Mouse (Mus musculus) bone marrow macrophage, adult 2 months (primary cell): Measurements from ENCODE around the gene Vmn2r7. TPM values are rescaled to one million over a fixed set of nuclear protein-coding genes. Genes with fewer than 3 reads are reported as not detected.
"Not testable (repeated sequence)": the region's sequence is repeated elsewhere in the genome, so short reads cannot be mapped to it uniquely, and the experiment has no call there.

Experiments
- H3K27ac ChIP-seq: 2 replicates; pipeline ENCODE4 v1.5.1; 2012; ENCODE audit warnings: low read depth, low read length; ENCODE audit not compliant: insufficient read depth
- H3K4me1 ChIP-seq: 2 replicates; pipeline ENCODE4 v1.6.1; 2012; ENCODE audit warnings: low read length; ENCODE audit not compliant: control insufficient read depth, insufficient read depth
- H3K4me3 ChIP-seq: 2 replicates; pipeline ENCODE4 v1.5.1; 2012; ENCODE audit warnings: mild to moderate bottlenecking, low read length, moderate library complexity; ENCODE audit not compliant: insufficient read depth
- CTCF ChIP-seq: IDR thresholded peaks from 2 replicates; pipeline ENCODE4 v1.5.1; 2012; ENCODE audit warnings: low read depth, mild to moderate bottlenecking, low read length, moderate library complexity
- POLR2A ChIP-seq: IDR thresholded peaks from 2 replicates; pipeline ENCODE4 v1.6.1; 2012; ENCODE audit warnings: mild to moderate bottlenecking, low read depth, low read length, borderline replicate concordance
- polyA plus RNA-seq: library from polyadenylated mRNA; stranded (reverse); fragments of >200 nt; gene quantifications from 2 replicates; pipeline ENCODE4 v1.2.4, GENCODE M21; 2012; ENCODE audit not compliant: missing spikeins, insufficient read depth, insufficient read length

Vmn2r7 gene
- polyA plus RNA-seq: not detected in 2 replicates

- not testable (repeated sequence) for H3K27ac ChIP-seq, H3K4me3 ChIP-seq, H3K4me1 ChIP-seq
These were observed at the start of gene Vmn2r7 for GRCm38 (mm10) chr3:64844665-64845064. Gene Vmn2r7 (minus strand): TSS chr3:64844765.

GRCm38 (mm10) chr3:64889725-64890124 lies 45.2 kb upstream of the Vmn2r7 start:
- no peak for TF ChIP-seq POLR2A
- no peak for TF ChIP-seq CTCF
- Histone ChIP-seq H3K27ac (no peak overlapping the region), H3K4me1 (no peaks in the 10 kb centered on the region), H3K4me3 (no peak overlapping the region)

GRCm38 (mm10) chr3:64878199-64878977 lies 33.8 kb upstream of the Vmn2r7 start:
- no peak for TF ChIP-seq POLR2A
- no peak for TF ChIP-seq CTCF
- H3K27ac ChIP-seq: no peak overlapping the region
- no peaks in the 10 kb centered on the region for H3K4me1 ChIP-seq
- H3K4me3 ChIP-seq: no peak overlapping the region

- TF ChIP-seq POLR2A: no peak
- no peak for TF ChIP-seq CTCF
- H3K4me3 ChIP-seq: no peak overlapping the region
- H3K4me1 ChIP-seq: no peaks in the 10 kb centered on the region
These were observed 32.1 kb upstream of the Vmn2r7 start for GRCm38 (mm10) chr3:64876669-64877068.

GRCm38 (mm10) chr3:64842881-64843280 lies 1.7 kb downstream of the Vmn2r7 start:
- TF ChIP-seq CTCF (no peak), POLR2A (no peak)
- H3K27ac ChIP-seq: no peak overlapping the region
- no peak overlapping the region for H3K4me3 ChIP-seq
- H3K4me1 ChIP-seq: no peaks in the 10 kb centered on the region

More at GRCm38 (mm10) chr3:64876669-64877068, 32.1 kb upstream of the Vmn2r7 start:
- H3K27ac ChIP-seq: no peak overlapping the region

- Histone ChIP-seq H3K4me1 (no peaks in the 10 kb centered on the region), H3K27ac (no peak overlapping the region), H3K4me3 (no peak overlapping the region)
- TF ChIP-seq CTCF (no peak), POLR2A (no peak)
These were observed 2.3 kb downstream of the Vmn2r7 start for GRCm38 (mm10) chr3:64842299-64842698.

- Histone ChIP-seq H3K4me1 (no peaks in the 10 kb centered on the region), H3K4me3 (no peak overlapping the region), H3K27ac (no peak overlapping the region)
- no peak for TF ChIP-seq POLR2A
- no peak for TF ChIP-seq CTCF
These were observed 13.4 kb downstream of the Vmn2r7 start for GRCm38 (mm10) chr3:64831134-64831533.

- no peak overlapping the region for H3K4me3 ChIP-seq
- H3K27ac ChIP-seq: no peak overlapping the region
- H3K4me1 ChIP-seq: no peaks in the 10 kb centered on the region
- no peak for TF ChIP-seq CTCF
- TF ChIP-seq POLR2A: no peak
These were observed 53.3 kb downstream of the Vmn2r7 start for GRCm38 (mm10) chr3:64791245-64791591.

GRCm38 (mm10) chr3:64790509-64791244 lies 53.9 kb downstream of the Vmn2r7 start:
- H3K27ac ChIP-seq: no peak overlapping the region
- TF ChIP-seq POLR2A (no peak), CTCF (no peak)
- H3K4me3 ChIP-seq: no peak overlapping the region
- H3K4me1 ChIP-seq: no peaks in the 10 kb centered on the region

GRCm38 (mm10) chr3:64782901-64783300 lies 61.7 kb downstream of the Vmn2r7 start:
- Histone ChIP-seq H3K4me3 (no peak overlapping the region), H3K4me1 (no peaks in the 10 kb centered on the region), H3K27ac (no peak overlapping the region)
- TF ChIP-seq CTCF (no peak), POLR2A (no peak)
